Mouse (Mus musculus): ENCODE measurements around the gene Riok1.

GRCm38 (mm10) chr13:38086711-38087110 is 49.9 kb downstream of the Riok1 start:
- TF ChIP-seq TAL1 (conservative IDR thresholded peaks at IDR 0.05; ENCODE audit: low read depth, low read length) (no peak), CTCF (IDR thresholded peaks at IDR 0.05; ENCODE audit: low read depth, low read length) (no peak), POLR2AphosphoS5 (IDR thresholded peaks at IDR 0.05; ENCODE audit: insufficient replicate concordance, low read depth, low read length) (no peak), GATA1 (IDR thresholded peaks at IDR 0.05; ENCODE audit: borderline replicate concordance, low read length) (no peak), GATA2 (IDR thresholded peaks at IDR 0.05; ENCODE audit: borderline replicate concordance, low read depth, low read length) (no peak)
